Mouse (Mus musculus): Measurements from ENCODE around the gene Immt.

DNA sequence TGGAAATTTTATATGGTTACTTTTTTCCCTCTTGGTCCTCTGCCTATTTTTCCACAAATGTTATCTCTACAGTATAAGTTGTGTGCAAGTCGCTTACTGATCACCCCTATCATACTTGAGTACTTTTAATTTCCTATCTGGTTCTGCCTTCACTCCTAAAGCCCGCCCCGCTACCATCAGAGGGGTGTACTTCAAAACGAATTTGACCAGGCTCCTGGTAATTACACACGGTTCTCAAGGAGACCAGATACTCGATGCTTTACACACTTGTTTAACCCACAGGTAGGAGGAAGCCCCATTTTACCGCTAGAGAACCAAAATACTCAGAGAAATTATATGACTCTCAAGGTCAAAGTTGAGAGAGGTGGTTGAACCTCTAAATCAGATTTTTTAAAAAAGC is 8.0 kb upstream of the Immt start:
- TF ChIP-seq CTCF (IDR thresholded peaks at IDR 0.05; ENCODE audit: control insufficient read depth, insufficient read depth, insufficient read length) (no peak), MAX (IDR thresholded peaks at IDR 0.05) (no peak), USF1 (IDR thresholded peaks at IDR 0.05; ENCODE audit: low read depth) (no peak), MYOD1 (IDR thresholded peaks at IDR 0.05; ENCODE audit: control insufficient read depth, insufficient read length, low read depth) (no peak), CEBPB (IDR thresholded peaks at IDR 0.05; ENCODE audit: low read depth) (no peak), FOSL1 (IDR thresholded peaks at IDR 0.05; ENCODE audit: insufficient read depth, low read length, poor library complexity, severe bottlenecking) (no peak)
